Mouse (Mus musculus) olfactory bulb, adult 2 months (tissue): ENCODE results near the gene Pde1a.

Source experiments
- CTCF ChIP-seq: fragments of 200-500 bp; IDR thresholded peaks from 2 replicates; pipeline ENCODE4 v1.5.1; 2012; ENCODE audit warnings: low read depth, mild to moderate bottlenecking, low read length, moderate library complexity; ENCODE audit not compliant: insufficient read depth
- POLR2A ChIP-seq: fragments of 200-500 bp; IDR thresholded peaks from 2 replicates; pipeline ENCODE4 v1.6.1; 2012; ENCODE audit warnings: mild to moderate bottlenecking, low read depth, low read length, moderate library complexity; ENCODE audit not compliant: insufficient read depth

GRCm38 (mm10) chr2:80128861-80129698, at the start of gene Pde1a:
- TF ChIP-seq POLR2A (no peak), CTCF (no peak)
